Mouse (Mus musculus) lung, postnatal 4 days (tissue): ENCODE results near the gene Inhbe.

Experiments
- DNase-seq, 2 experiments: peaks; one replicate each; pipeline ENCODE4 v3.0.0; 2021

Gene Inhbe

DNA sequence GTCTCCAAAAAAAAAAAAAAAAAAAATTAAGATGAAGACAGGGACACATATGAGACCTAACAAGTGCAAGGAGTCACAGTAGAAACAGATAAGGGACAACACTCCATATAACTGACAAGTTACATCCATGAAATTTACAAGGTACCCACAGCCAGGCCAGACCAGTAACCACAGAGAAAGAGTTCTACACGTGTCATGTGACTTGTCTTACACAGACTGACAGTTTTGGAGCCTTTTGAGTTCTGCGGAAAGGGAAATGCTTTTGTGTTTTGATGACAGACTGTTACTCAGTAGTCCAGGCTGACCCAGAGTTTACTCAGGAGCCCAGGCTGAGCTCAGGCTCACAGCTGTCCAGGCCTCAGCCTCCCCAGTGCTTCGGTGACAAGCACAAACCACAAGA, 11.2 kb downstream of the Inhbe start:
- no peak for DNase-seq

DNA sequence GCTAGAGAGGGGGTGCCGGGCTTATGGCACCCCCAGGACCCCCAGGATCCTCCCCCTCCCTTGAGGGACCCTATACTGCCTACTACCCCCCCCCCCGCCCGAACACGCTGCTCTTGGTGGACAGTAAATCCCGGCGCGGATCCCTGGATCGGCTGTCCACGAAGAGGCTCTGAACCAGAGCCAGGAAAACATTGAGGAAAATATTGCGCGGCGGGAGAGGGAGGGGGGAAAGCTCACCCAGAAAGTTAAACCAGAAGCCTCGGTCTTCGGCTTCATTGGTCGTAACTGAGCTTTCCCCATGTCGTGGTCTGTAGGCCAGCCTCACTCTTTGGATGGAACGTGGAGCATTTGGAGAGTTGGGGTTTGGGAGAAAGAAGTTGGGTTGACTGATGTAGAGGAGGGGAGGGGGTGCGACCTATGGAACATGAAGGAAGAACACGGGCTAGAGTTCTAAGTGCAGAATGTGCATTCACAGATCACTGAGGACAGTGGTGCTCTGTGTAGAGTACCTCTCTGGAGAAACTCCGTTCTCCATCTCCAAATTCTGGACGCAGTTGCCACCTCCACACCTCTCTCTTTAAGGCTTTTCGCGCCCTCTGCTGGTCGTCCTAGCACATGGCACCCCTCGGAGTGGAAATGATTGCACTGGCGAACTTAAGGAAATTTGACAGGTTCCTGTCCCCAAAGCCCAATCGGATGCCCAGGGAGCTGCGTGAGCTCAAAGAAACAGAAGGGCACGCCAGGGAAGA, 12.1 kb downstream of the Inhbe start, which contains the start of gene Gli1:
Gene Gli1 (minus strand): TSS at position 84 of the 749 bp plus-strand sequence.
- peak; percentile 80 to 91 for DNase-seq

DNA sequence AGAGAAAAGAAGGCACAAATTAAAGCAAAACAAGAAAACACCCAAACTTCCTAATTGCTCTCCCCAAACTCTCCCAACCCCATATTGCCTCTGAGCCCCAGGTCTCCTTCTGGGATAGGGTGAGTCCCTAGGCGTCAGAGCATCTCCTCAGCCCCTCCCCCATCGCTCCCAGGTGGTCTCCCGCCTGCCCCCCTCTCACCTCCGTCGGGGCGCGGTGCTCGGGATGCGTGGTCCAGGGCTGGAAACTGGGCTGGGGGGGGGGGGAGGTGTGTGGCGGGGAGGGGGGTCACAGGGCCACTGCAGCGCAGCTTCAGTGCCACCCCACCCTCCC, 12.9 kb downstream of the Inhbe start:
- DNase-seq: no peak

DNA sequence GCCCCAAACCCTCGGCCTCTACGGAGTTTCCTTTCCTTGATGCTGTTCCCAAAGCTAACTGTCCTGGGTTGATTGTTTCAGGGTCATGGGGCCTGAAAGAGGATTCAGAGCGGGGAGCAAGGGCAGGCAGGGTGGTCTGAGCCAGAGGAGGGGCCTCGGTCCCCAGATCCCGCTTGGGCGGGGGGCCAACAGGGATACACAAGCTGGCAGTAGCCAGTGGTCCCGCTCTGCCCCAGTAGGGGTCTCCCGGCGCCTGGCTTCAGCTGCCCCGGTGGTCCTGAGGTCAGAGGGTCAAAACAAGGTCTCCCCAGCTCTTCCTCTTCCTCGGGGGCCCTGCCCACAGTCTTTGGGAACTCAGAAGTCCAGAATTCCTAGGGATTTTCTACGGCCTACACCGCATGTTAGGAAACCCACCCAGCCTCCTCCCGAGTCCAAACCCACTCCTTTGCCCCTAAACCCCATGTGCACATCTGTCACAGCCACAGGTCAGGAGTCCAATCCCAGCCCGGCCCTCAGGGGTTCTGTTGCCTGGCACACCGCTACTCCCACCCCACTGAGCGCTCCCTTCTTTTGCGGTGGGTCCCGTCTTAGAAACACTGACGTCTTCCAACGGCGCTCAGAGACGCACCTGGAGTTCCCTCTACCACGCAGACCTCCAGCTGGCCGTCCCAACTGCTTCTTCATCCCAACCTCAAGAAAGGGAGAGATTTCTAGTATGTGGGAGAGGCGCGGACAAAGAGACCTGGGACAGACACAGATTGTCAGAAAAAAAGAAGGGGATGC, 13.4 kb downstream of the Inhbe start:
- peak; percentile 41 to 46 for DNase-seq

DNA sequence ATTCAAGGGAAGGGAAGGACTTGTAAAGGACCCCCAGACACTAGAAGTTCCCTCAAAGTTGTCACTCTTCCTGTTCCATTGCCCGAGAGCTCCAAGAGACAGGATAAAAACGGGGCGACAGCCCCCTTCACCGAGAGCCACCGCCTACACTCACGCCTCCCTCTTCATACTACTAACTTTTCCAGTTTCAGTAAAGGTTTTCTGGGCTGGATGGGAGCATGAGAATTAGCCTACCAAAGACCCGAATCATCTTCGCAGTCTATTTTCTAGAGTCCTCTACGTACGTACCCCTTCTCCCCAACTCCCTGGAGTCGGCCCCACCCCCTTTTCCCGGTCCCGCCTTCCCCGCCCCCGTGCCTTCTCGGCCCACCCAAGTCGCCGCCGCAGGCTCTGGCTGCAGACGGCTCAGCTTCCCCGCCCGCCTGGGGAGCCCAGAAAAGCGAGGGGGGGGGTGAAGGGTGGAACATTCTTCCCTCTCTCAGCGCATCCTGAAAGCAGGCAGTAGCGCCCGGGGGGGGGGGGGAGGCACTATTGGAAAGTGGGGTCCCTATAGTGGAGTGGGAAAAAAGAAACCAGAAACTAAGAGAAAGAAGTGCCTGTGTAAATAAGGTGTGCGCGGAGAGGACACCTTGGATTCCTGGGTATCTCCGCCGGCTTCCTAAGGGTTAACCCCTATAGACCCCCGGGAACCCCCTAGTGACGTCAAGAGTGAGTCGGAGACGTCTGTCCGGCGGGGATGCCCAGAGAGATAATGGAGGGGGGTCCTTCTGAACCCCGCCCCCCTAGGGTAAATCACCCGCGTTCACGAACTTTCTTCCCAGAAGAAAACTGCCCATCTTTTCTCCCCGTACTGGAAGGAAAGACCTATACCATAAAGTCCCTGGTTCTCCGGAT, 14.3 kb downstream of the Inhbe start:
- peak; percentile 72 to 79 for DNase-seq

DNA sequence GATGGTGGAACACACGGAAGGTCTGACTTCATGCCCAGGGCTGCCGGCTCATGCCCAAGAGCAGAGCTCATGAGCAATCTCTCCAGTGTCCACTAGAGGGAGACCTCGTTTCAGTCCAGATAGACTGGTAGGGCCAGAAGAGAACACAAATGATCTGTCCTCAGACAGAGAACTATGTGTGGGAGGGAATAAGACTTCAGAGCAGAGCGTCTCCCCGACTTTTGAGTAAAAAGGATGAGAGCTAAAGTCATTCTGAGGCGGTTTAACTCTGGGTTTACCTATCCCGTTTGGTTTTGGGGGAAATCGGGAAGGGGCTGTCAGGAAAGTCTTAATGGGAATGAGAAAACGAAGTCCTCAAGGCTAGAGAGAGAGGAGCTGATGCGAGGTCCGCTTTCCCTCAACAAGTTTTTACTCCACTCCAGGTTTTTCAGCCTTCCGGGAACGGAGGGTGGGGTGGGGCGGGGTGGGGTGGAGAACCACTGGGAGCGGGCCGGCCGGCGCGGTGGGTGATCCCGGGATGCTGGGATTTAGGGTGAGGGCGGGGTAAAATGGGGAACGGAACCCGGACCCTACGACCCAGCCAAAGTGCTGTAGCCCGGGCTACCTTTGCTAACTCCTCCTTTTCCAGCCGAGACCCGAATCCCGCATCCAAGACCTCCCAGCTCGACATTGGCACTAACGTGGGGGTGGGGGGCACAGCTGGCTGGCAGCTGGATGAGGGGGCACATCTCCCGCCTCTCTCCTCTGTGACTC, 15.1 kb downstream of the Inhbe start:
- peak; percentile 80 to 90 for DNase-seq

DNA sequence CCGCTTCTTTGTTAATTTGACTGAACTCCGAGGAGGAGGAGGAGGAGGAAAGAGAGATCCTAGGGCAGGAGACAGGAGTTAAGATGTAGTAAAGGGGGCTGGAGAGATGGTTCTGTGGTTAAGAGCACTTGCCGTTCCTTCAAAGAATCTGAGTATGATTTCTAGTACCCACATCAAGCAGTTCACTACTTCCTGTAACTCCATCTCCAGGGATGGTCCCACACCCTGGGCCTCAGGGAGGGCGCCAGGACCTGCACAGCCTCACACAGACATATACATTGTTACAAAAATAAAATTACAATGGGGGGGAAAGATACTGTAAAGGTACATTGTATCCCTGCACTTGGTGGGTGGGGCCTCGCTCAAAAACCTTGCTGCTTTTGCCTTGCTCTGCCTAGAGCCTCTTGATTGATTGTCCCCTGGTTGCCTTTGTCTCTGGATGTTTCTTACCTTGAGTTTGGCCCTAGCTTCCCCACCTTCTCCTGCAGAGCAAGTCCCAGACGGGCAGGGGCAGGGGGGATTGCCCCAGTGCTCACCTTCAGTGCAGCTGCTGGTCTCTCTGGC, 16.6 kb downstream of the Inhbe start:
- no peak for DNase-seq

DNA sequence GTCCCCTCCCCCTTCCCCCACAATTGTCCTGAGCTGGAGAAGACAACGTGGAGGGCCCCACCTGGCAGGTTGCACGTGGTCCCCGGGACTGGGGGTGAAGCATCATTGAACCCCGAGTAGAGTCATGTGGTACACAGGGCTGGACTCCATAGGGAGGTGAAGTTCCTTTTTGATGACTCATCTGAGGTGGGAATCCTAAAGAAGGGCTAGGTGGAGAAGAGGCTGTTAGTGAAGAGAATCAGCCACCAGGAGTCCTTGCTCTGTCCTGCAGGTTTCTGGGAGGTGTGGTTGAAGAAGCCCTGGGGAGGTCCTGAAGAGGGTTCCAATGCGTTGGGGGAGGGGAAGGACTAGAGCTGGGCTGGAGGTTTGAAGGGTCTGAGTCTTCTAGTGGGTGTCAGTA, 17.3 kb downstream of the Inhbe start:
- DNase-seq: no peak

DNA sequence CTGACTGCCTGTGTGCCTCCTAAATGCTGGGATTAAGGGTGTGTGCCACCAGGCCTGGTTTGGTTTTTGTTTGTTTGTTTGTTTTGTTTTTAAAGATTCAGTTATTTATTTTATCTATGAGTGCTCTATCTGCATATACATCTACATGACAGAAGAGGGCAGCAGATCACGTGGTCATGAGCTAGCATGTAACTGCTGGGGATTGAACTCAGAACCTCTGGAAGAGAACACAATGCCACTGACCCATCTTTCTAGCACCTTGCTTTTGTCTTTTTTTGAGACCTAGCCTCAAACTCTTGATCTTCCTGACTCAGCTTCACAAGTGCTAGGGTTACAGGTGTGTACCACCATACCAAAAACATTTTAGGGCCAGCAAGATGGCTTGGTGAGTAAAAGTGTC, 18.9 kb downstream of the Inhbe start:
- no peak for DNase-seq

DNA sequence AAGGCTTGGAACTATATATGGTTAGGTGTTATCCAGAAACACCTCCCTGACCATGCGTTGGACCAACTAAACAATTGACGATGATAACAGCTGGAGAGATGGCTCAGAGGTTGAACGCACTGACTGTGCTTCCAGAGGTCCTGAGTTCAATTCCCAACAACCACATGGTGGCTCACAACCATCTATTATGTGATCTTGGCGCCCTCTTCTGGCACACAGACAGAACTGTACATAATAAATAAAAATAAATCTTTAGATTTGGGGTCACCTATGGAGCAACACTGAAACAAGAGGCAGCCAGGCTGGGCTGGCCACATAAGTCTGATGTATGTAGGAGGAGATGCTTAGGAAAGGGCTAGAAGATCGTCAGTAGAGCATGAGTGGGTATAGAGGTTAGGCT, 21.1 kb downstream of the Inhbe start:
- DNase-seq: no peak

DNA sequence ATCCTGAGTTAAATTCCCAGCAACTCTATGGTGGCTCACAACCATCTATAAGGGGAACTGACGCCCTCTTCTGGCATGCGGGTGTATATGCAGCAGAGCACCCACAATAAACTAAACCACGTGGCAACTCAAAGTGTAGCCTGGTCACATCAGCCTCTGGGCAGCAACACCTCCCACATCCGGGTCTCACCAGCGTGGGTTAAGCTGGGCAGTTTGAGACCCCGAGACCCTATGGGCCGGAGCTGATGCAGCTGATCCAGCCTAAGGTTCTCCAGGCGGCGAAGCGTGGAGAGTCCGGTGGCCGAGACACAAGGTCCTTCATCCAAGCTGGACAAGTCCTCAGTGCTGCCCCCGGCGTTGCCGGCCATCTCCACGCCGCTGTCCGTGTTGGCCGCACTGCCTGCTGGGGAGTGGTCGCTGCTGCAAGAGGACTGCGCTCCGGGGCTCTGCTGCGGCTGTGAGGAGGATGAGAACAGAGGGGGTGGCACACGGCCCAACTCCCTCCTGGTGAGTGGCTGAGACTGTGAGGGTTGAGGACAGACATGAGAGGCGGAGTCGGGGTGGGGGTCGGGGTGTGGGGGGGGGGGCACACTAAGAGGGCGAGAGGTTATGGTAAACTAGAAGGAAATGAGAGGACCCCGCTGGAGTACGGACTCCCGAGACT, 21.9 kb downstream of the Inhbe start:
- no peak for DNase-seq

DNA sequence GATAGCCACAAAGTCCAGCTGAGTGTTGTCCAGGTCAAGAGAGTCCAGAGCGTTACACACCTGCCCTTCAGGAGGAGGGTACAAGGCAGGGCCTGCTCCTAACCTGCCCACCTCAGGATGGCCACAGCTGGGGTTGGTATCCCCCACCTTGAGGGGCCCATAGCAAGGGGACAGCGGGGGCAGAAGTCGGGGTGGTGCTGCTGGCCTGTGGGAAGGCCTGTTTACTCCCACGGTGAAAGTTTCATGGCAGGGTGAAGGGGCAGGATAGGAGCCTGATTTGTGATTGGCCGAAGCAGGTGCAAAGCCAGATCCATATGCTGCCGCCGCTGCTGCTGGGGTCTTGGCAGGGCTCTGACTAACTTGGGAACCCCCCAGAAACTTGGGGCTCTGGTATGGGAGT, 24.0 kb downstream of the Inhbe start:
- no peak for DNase-seq

DNA sequence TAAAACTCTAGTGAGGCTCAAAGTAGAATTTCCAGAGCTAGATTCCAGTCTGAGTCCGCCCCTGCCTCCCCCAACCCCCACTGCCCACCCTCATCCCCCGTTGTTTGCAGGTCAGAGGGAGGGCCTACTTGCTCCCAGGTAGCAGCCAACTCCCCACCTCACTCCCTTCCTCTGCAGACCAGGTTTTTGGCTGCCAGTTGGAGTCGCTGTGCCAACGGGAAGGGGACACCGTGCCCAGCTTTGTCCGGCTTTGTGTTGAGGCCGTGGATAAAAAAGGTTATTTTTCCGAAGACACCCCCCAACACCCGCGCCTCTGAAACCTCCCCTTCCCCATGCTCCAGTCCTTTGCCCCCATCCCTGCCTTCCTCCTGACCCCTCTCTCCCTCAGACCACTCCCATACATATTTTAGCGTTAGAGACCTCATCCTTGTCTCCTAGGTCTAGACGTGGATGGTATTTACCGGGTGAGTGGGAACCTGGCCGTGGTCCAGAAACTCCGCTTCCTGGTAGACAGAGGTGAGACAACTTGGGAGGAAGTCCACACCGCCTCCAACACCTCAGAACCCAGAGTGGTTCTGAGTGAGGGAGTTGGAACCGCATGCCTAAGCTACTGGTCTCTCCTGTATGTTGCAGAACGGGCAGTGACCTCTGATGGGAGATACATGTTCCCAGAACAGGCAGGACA, 26.6 kb downstream of the Inhbe start:
- DNase-seq: no peak

DNA sequence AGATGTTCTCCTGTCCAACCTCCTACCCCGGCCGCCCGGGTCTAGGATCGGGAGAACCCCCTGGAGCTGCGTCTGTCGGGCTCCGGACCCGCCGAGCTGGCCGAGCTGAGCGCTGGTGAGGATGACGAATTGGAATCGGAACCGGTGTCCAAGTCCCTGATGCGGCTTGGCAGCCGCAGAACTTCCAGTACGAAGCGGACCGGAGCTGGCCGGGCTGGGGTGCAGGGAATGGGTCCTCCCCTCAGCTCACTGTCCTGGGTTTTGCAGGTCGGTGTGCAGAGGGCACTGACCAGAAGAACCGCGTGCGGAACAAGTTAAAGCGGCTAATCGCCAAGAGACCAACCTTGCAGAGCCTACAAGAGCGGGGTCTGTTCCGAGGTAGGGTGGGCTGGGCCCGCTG, 27.4 kb downstream of the Inhbe start:
- peak in 1 of 2 experiments; percentile 37 for DNase-seq

DNA sequence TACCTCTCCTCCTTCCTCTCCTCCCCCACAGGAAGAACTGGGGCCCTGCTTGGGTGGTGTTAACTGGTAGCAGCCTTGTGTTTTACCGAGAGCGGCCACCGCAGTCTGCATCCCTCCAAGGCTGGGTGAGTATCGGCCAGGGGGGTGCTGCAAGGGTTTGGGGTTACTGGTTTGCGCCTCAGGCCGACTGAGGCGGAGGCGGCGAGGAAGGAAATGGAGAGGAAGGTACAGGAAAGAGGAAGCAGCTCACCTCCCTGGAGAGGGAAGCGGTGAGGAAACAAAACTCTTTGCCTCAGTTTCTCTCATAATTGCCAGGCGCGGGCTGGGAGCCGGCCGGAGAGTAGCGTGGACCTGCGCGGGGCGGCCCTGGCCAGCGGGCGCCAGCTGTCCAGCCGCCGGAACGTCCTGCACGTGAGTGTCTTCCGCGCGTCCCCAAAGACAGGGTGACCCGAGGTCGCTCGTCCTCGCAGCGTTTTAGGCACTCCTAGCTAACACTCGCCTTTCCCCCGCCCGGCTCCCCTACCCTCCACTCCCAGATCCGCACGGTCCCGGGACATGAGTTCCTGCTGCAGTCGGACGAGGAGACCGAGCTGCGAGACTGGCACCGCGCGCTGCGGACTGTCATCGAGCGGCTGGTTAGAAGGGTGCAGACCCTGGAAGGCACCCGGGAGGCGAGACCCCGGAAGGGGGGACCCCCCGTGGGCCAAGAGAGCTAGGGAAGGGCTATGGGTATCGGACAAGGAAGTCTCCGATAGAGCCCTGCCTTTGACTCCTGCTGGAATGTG, 28.0 kb downstream of the Inhbe start:
- peak; percentile 32 to 40 for DNase-seq

DNA sequence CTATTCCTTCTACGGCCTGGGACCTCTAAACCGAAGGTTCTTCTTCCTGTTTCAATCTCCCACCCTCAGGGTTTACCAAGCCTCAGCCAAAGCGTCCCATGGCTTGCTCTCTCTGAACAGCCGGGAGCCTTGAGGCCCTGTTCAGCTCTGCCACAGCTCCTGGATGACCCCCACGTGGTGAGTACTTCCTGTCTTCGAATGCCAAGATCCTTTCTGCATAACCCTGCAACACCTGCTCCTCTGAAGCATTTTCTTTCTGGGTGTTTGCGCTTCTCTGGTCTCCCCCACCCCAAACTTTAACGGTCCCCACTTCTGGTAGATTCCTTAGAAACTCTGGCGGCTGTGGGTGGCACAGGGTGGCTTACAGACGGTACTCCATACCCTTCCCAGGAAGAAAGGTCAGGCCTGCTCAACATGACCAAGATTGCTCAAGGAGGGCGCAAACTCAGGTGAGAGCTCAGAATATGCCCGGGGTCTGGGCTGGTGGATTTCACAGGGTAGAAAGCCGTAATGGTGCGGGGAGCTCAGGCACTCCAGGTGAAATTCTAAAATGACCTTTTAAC, 28.7 kb downstream of the Inhbe start:
- no peak for DNase-seq

DNA sequence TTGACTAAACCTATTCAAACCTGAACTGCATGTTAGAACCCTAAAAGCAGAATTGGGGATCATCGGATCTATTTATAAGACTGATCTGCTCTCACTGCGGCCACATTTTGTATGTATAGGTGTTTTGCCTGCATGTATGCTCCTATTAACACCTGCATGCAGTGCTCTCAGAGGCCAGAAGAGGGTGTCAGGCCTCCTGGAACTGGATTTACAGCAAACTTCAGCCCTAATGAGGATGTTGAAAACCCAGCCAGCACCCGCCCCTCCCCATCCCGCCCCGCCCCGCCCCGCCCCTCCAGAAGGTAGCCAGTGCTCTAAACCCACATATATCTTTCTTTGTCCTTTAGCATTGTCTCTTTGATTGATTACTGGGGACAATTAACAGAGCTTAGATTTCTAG, 29.7 kb downstream of the Inhbe start:
- peak; percentile 64 to 79 for DNase-seq

DNA sequence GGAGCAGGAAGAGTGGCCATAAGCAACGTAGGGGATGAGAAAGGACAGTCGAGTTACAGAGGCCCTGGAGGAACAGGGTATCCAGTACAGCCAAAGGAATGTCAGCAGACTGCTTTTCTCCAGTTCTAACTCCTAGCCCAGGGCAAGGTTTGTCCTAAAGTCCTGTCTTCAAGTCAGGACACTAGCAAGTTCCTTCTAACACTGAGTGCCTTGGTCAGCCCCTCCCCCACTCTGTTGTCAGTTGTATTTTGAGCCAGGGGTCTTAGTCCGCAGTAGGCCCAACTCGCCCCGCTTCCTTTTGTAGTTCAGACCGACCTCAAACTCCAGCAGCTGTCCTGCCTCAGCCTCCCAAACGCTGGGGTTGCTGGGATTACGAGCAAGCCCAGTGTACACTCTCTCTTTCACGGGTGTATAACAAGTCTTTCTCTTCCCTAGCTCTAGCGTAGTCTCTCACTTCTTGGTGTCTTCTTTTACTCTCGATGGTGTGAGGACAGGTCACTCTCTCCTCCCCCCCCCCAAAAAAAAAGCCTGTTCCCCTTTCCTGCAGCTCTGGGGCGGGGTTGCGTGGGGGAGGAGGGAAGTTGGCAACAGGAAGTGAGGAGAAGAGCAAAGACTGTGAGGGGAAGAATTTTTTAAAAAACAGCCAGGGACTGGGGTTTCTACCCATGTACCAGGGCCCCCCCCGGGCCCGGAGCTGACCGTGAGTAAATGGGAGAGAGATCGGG, 30.9 kb downstream of the Inhbe start:
- peak; percentile 62 to 66 for DNase-seq

DNA sequence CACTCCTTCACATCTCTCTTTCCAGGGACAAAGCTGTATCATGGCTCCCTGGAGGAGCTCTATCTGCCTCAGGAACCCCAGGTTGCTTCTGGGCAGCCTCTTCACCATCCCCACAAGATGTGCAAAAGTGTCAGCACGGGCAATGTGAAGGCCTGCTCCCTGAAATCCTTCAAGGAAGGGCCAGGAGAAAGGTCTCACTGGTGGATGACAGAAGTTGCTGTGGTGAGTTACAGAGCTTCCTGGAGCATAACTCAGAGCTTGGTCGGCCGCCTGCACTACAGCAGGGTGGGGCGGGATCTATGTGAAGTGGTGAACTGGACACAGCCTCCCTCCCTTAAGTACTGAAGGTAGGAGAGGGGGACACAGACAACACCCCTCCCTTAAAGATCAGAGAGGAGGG, 31.5 kb downstream of the Inhbe start:
- DNase-seq: no peak
